ENCODE assay signal across 18 mouse cellular contexts in genomic region chr14:34313612-34314011, GRCm38 (mm10). TPM values are rescaled to one million over a fixed set of nuclear protein-coding genes. Genes with fewer than 3 reads are reported as not detected.
DNase-seq lines count a peak whose midpoint lies in the region; ATAC-seq and TF ChIP-seq lines count a peak whose summit lies in the region.
"Had no signal": no experiment of that assay in that cellular context is flagged by ENCODE, and none has a peak within 500 bp of the region (broad histone marks: within the 10 kb centered on the region; RNA-seq: fewer than 3 reads in every experiment).

No protein-coding gene starts in this region.

- H3K4me2 ChIP-seq in forebrain, postnatal 0 days (ENCODE audit: low read depth): peak overlapping the region; percentile 68
- peak overlapping the region; percentile 72 for H3K4me2 ChIP-seq in lung, embryonic 14.5 days
- H3K4me2 ChIP-seq in intestine, embryonic 16.5 days (ENCODE audit: low read depth, low read length): 0 out of 2 replicates have a peak overlapping the region, but pooled peaks have one; percentile 82
- H3K4me2 ChIP-seq in neural tube, embryonic 15.5 days: peak overlapping the region; percentile 77

- peaks cover 10% of the 10 kb centered on the region for H3K4me1 ChIP-seq in forebrain, postnatal 0 days (ENCODE audit: insufficient read depth)
- H3K4me1 ChIP-seq in forebrain, embryonic 10.5 days: peaks cover 29% of the 10 kb centered on the region
- H3K4me1 ChIP-seq in lung, embryonic 14.5 days (ENCODE audit: insufficient read depth): no peaks in the 10 kb centered on the region
- peaks cover 22% of the 10 kb centered on the region for H3K4me1 ChIP-seq in intestine, embryonic 16.5 days (ENCODE audit: control insufficient read depth, insufficient read depth, low read length)
- peaks cover 36% of the 10 kb centered on the region for H3K4me1 ChIP-seq in neural tube, embryonic 15.5 days

- H3K36me3 ChIP-seq in forebrain, postnatal 0 days (ENCODE audit: insufficient read depth): 0 out of 2 replicates have a peak, but pooled peaks cover 4% of the 10 kb centered on the region
- peaks cover 30% of the 10 kb centered on the region for H3K36me3 ChIP-seq in forebrain, embryonic 10.5 days (replicated peaks)
- 0 out of 2 replicates have a peak, but pooled peaks cover 9% of the 10 kb centered on the region for H3K36me3 ChIP-seq in lung, embryonic 14.5 days (ENCODE audit: insufficient read depth)
- H3K36me3 ChIP-seq in intestine, embryonic 16.5 days (ENCODE audit: control insufficient read depth, insufficient read depth, low read length): no peaks in the 10 kb centered on the region
- peaks cover 4% of the 10 kb centered on the region; the same call in 1 of the 2 replicates for H3K36me3 ChIP-seq in neural tube, embryonic 15.5 days

- no peaks in the 10 kb centered on the region for H3K27me3 ChIP-seq in forebrain, postnatal 0 days (ENCODE audit: insufficient read depth, low read length)
- no peaks in the 10 kb centered on the region for H3K27me3 ChIP-seq in forebrain, embryonic 10.5 days (ENCODE audit: poor library complexity, severe bottlenecking)
- no peaks in the 10 kb centered on the region for H3K27me3 ChIP-seq in lung, embryonic 14.5 days (ENCODE audit: insufficient read depth, low read length)
- H3K27me3 ChIP-seq in intestine, embryonic 16.5 days (replicated peaks; ENCODE audit: control insufficient read depth, insufficient read depth, low read length): no peaks in the 10 kb centered on the region
- no peaks in the 10 kb centered on the region for H3K27me3 ChIP-seq in neural tube, embryonic 15.5 days (replicated peaks)
- H3K27me3 ChIP-seq: limb, embryonic 13.5 days had no signal

- DNase-seq in forebrain, postnatal 0 days: no peak
- DNase-seq in forebrain, embryonic 10.5 days (ENCODE audit: extremely low spot score, low spot score): no peak
- no peak for DNase-seq in lung, embryonic 14.5 days
- no peak for DNase-seq in lung, postnatal 4 days
- DNase-seq in B cell, adult 2 months: no peak
- DNase-seq: adrenal gland, postnatal 36 days; cerebellum, postnatal 14 days; gastrocnemius, postnatal 36 days; heart, postnatal 36 days; thymus, postnatal 36 days had no signal

- 74% methylated on average over 3 of the region's 3 CpGs for WGBS in forebrain, postnatal 0 days
- 98% methylated on average over 3 of the region's 3 CpGs for WGBS in forebrain, embryonic 10.5 days
- 63% methylated on average over 3 of the region's 3 CpGs for WGBS in lung, embryonic 14.5 days
- WGBS in intestine, embryonic 16.5 days: 58% methylated on average over 3 of the region's 3 CpGs
- 87% methylated on average over 3 of the region's 3 CpGs for WGBS in neural tube, embryonic 15.5 days

- H3K9ac ChIP-seq in forebrain, postnatal 0 days: no peak overlapping the region
- no peak overlapping the region for H3K9ac ChIP-seq in lung, embryonic 14.5 days
- no peak overlapping the region for H3K9ac ChIP-seq in intestine, embryonic 16.5 days (ENCODE audit: low read depth, low read length)
- H3K9ac ChIP-seq in neural tube, embryonic 15.5 days (replicated peaks): no peak overlapping the region
- H3K9ac ChIP-seq: limb, embryonic 13.5 days had no signal

- no peak for TF ChIP-seq CTCF in forebrain, postnatal 0 days (IDR thresholded peaks at IDR 0.05; ENCODE audit: low read depth)
- TF ChIP-seq CTCF in lung, embryonic 14.5 days (IDR thresholded peaks at IDR 0.05; ENCODE audit: low read depth): no peak

- no peak for ATAC-seq in forebrain, postnatal 0 days
- ATAC-seq in lung, embryonic 14.5 days (ENCODE audit: insufficient read depth): no peak
- no peak for ATAC-seq in intestine, embryonic 16.5 days
- ATAC-seq in neural tube, embryonic 15.5 days (ENCODE audit: low FRiP score): no peak
- no peak for ATAC-seq in cerebellum, adult (ENCODE audit: insufficient number of reproducible peaks, low FRiP score, low TSS enrichment)

- H3K4me3 ChIP-seq in forebrain, postnatal 0 days (ENCODE audit: low read depth, low read length): peak overlapping the region; percentile 96; the same call in 1 of the 2 replicates
- no peak overlapping the region for H3K4me3 ChIP-seq in forebrain, embryonic 10.5 days
- H3K4me3 ChIP-seq in lung, embryonic 14.5 days (ENCODE audit: low read depth, low read length): no peak overlapping the region
- H3K4me3 ChIP-seq in intestine, embryonic 16.5 days (ENCODE audit: low read length): no peak overlapping the region
- peak overlapping the region; percentile 97; the same call in 1 of the 2 replicates for H3K4me3 ChIP-seq in neural tube, embryonic 15.5 days (replicated peaks)

- H3K27ac ChIP-seq in forebrain, postnatal 0 days (ENCODE audit: low read depth, low read length): no peak overlapping the region
- no peak overlapping the region for H3K27ac ChIP-seq in forebrain, embryonic 10.5 days
- H3K27ac ChIP-seq in lung, embryonic 14.5 days (ENCODE audit: low read depth): no peak overlapping the region
- no peak overlapping the region for H3K27ac ChIP-seq in intestine, embryonic 16.5 days (ENCODE audit: low read length)
- no peak overlapping the region for H3K27ac ChIP-seq in neural tube, embryonic 15.5 days (replicated peaks)
- H3K27ac ChIP-seq: limb, embryonic 13.5 days had no signal

- no peaks in the 10 kb centered on the region for H3K9me3 ChIP-seq in forebrain, postnatal 0 days (ENCODE audit: low read length)
- no peaks in the 10 kb centered on the region for H3K9me3 ChIP-seq in forebrain, embryonic 10.5 days
- no peaks in the 10 kb centered on the region for H3K9me3 ChIP-seq in lung, embryonic 14.5 days (ENCODE audit: low read depth, low read length)
- no peaks in the 10 kb centered on the region for H3K9me3 ChIP-seq in intestine, embryonic 16.5 days (ENCODE audit: control insufficient read depth, low read length)
- no peaks in the 10 kb centered on the region for H3K9me3 ChIP-seq in neural tube, embryonic 15.5 days (replicated peaks)
- H3K9me3 ChIP-seq: limb, embryonic 13.5 days had no signal

RNA-seq across cellular contexts. Expression of gene Glud1, which starts 3.1 kb away (rescaled TPM):
- total RNA-seq in forebrain, postnatal 0 days (2014; rRNA removed): 179 and 182 TPM in 2 replicates
- polyA plus RNA-seq in forebrain, postnatal 0 days (2015; fragmentation: Nextera tagmentation; extraction: Ambion mirVana): 96.4 and 114 TPM in 2 replicates
- 63.9 and 65.8 TPM in 2 replicates for polyA plus RNA-seq in forebrain, embryonic 10.5 days (2016; fragmentation: Nextera tagmentation; extraction: Ambion mirVana)
- polyA plus RNA-seq in lung, embryonic 14.5 days (2014; fragmentation: Nextera tagmentation; extraction: Ambion mirVana): 76.5 and 84.2 TPM in 2 replicates
- polyA plus RNA-seq in intestine, embryonic 16.5 days (2015; fragmentation: Nextera tagmentation; extraction: Ambion mirVana): 72.9 and 73.6 TPM in 2 replicates
- polyA plus RNA-seq in neural tube, embryonic 15.5 days (2015; fragmentation: Nextera tagmentation; extraction: Ambion mirVana): 129 and 134 TPM in 2 replicates

RNA-seq across cellular contexts. Expression of gene Shld2, which starts 3.3 kb away (rescaled TPM):
- 6.3 and 22.0 TPM in 2 replicates for total RNA-seq in forebrain, postnatal 0 days (2014; rRNA removed)
- 4.9 and 7.6 TPM in 2 replicates for polyA plus RNA-seq in forebrain, postnatal 0 days (2015; fragmentation: Nextera tagmentation; extraction: Ambion mirVana)
- 8.4 and 9.8 TPM in 2 replicates for polyA plus RNA-seq in forebrain, embryonic 10.5 days (2016; fragmentation: Nextera tagmentation; extraction: Ambion mirVana)
- polyA plus RNA-seq in lung, embryonic 14.5 days (2014; fragmentation: Nextera tagmentation; extraction: Ambion mirVana): 9.9 and 10.7 TPM in 2 replicates
- 5.8 and 7.1 TPM in 2 replicates for polyA plus RNA-seq in intestine, embryonic 16.5 days (2015; fragmentation: Nextera tagmentation; extraction: Ambion mirVana)
- polyA plus RNA-seq in neural tube, embryonic 15.5 days (2015; fragmentation: Nextera tagmentation; extraction: Ambion mirVana): 5.4 and 7.0 TPM in 2 replicates

RNA-seq across cellular contexts. Expression of gene Fam25c, which starts 41.6 kb away (rescaled TPM):
- not detected in 2 replicates for total RNA-seq in forebrain, postnatal 0 days (2014; rRNA removed)
- polyA plus RNA-seq in forebrain, postnatal 0 days (2015; fragmentation: Nextera tagmentation; extraction: Ambion mirVana): not detected in 2 replicates
- polyA plus RNA-seq in forebrain, embryonic 10.5 days (2016; fragmentation: Nextera tagmentation; extraction: Ambion mirVana): not detected in 2 replicates
- not detected in 2 replicates for polyA plus RNA-seq in lung, embryonic 14.5 days (2014; fragmentation: Nextera tagmentation; extraction: Ambion mirVana)
- not detected in 2 replicates for polyA plus RNA-seq in intestine, embryonic 16.5 days (2015; fragmentation: Nextera tagmentation; extraction: Ambion mirVana)
- 0.72 TPM in 1 of 2 replicates, not detected in the other for polyA plus RNA-seq in neural tube, embryonic 15.5 days (2015; fragmentation: Nextera tagmentation; extraction: Ambion mirVana)
- total RNA-seq: adrenal gland, postnatal 36 days; gastrocnemius, postnatal 36 days; heart, postnatal 36 days; layer of hippocampus, adult 8-10 months; megakaryocyte progenitor cell, adult 5-6 weeks; neutrophil, adult 5-6 weeks had no signal
- polyA plus RNA-seq: C2C12 had no signal

Comparison
In these comparisons a context has a peak if more than half of its experiments do, and no peak if none do; other contexts are left out.
1. H3K4me3 ChIP-seq: peak in forebrain, postnatal 0 days (single experiment) and neural tube, embryonic 15.5 days (single experiment); none in forebrain, embryonic 10.5 days (single experiment), lung, embryonic 14.5 days (single experiment) and intestine, embryonic 16.5 days (single experiment).
2. Peak in every context shown above with its lines, with median percentiles within 50 percentile points of each other: H3K4me2 ChIP-seq.